8 mouse cellular contexts compared by ENCODE assay signal in genomic region chr7:101863415-101863814, GRCm38 (mm10). TPM values are rescaled to one million over a fixed set of nuclear protein-coding genes. Genes with fewer than 3 reads are reported as not detected.
DNase-seq lines count a peak whose midpoint lies in the region; ATAC-seq and TF ChIP-seq lines count a peak whose summit lies in the region.

Gene Anapc15 (plus strand): TSS chr7:101863715.

- no peak within 1 kb of the TSS for H3K9ac ChIP-seq in kidney, embryonic 14.5 days (ENCODE audit: low read depth, low read length)
- no peak within 1 kb of the TSS for H3K9ac ChIP-seq in hindbrain, postnatal 0 days (replicated peaks; ENCODE audit: low read length)

- no peak within 1 kb of the TSS for H3K27ac ChIP-seq in kidney, embryonic 14.5 days (ENCODE audit: low read depth, low read length)
- H3K27ac ChIP-seq in hindbrain, postnatal 0 days, result no peak within 1 kb of the TSS
- H3K27ac ChIP-seq in macrophage, result no peak within 1 kb of the TSS

- H3K4me1 ChIP-seq in kidney, embryonic 14.5 days (ENCODE audit: control insufficient read depth, insufficient read depth, low read length), result peaks cover 5% of the 10 kb centered on the region; the same call in 1 of the 2 replicates
- no peaks in the 10 kb centered on the region for H3K4me1 ChIP-seq in hindbrain, postnatal 0 days (ENCODE audit: insufficient read depth, low read length)

- ATAC-seq in kidney, embryonic 14.5 days (ENCODE audit: low FRiP score, low TSS enrichment), result no peak
- ATAC-seq in hindbrain, postnatal 0 days, result no peak

- no peaks in the 10 kb centered on the region for H3K9me3 ChIP-seq in kidney, embryonic 14.5 days (ENCODE audit: control insufficient read depth, low read length)
- H3K9me3 ChIP-seq in hindbrain, postnatal 0 days (ENCODE audit: low read length), result no peaks in the 10 kb centered on the region

- H3K27me3 ChIP-seq in kidney, embryonic 14.5 days (ENCODE audit: control insufficient read depth, insufficient read depth, low read length), result no peaks in the 10 kb centered on the region
- no peaks in the 10 kb centered on the region for H3K27me3 ChIP-seq in hindbrain, postnatal 0 days (ENCODE audit: insufficient read depth, low read length)

- no peak within 1 kb of the TSS for H3K4me2 ChIP-seq in kidney, embryonic 14.5 days (replicated peaks; ENCODE audit: low read depth, low read length)
- H3K4me2 ChIP-seq in hindbrain, postnatal 0 days (ENCODE audit: low read depth, low read length), result no peak within 1 kb of the TSS

- TF ChIP-seq CTCF in hindbrain, postnatal 0 days (IDR thresholded peaks at IDR 0.05; ENCODE audit: low read depth), result no peak

- 66% methylated on average over 3 of the region's 3 CpGs for WGBS in kidney, embryonic 14.5 days
- 82% methylated on average over 3 of the region's 3 CpGs for WGBS in hindbrain, postnatal 0 days
- WGBS in macrophage (ENCODE audit: missing documents), result 39% methylated on average over 3 of the region's 3 CpGs

- no peaks in the 10 kb centered on the region for H3K79me2 ChIP-seq in macrophage (ENCODE audit: inconsistent target)

- DNase-seq in kidney, adult 9 months, result no peak
- DNase-seq in adrenal gland, postnatal 14 days, result no peak
- no peak for DNase-seq in gastrocnemius, adult 8-10 months (ENCODE audit: low spot score in 2 of 2)
- DNase-seq in hindbrain, postnatal 0 days (ENCODE audit: low spot score), result no peak
- DNase-seq in ovary, postnatal 36 days (ENCODE audit: low spot score), result no peak
- DNase-seq in kidney, postnatal 36 days, result no peak

- H3K36me3 ChIP-seq in kidney, embryonic 14.5 days (ENCODE audit: control insufficient read depth, insufficient read depth, low read length), result no peaks in the 10 kb centered on the region
- no peaks in the 10 kb centered on the region for H3K36me3 ChIP-seq in hindbrain, postnatal 0 days (ENCODE audit: insufficient read depth, low read length)
- H3K36me3 ChIP-seq in macrophage (ENCODE audit: inconsistent target), result no peaks in the 10 kb centered on the region

- H3K4me3 ChIP-seq in kidney, embryonic 14.5 days (ENCODE audit: low read length), result no peak within 1 kb of the TSS
- no peak within 1 kb of the TSS for H3K4me3 ChIP-seq in hindbrain, postnatal 0 days (ENCODE audit: low read length)
- H3K4me3 ChIP-seq in macrophage (ENCODE audit: inconsistent target), result no peak within 1 kb of the TSS

RNA-seq across cellular contexts. Expression of gene Anapc15, which starts in this region (rescaled TPM):
- 71.4 and 91.0 TPM in 2 replicates for polyA plus RNA-seq in kidney, embryonic 14.5 days (2014; fragmentation: Nextera tagmentation; extraction: Ambion mirVana)
- total RNA-seq in adrenal gland, postnatal 14 days (2021), result 24.0 and 27.0 TPM in 2 replicates
- 10 to 100 TPM; 17.8 to 28.6 (median 26.0) TPM for total RNA-seq in gastrocnemius, adult 8-10 months (2022)
- total RNA-seq in hindbrain, postnatal 0 days (2014; rRNA removed), result 49.3 and 59.8 TPM in 2 replicates
- 65.1 and 67.3 TPM in 2 replicates for polyA plus RNA-seq in hindbrain, postnatal 0 days (2015; fragmentation: Nextera tagmentation; extraction: Ambion mirVana)
- total RNA-seq in macrophage (2018; cell fraction: chromatin; rRNA removed), result 1,000 to 10,000 TPM in 11 of 26 experiments, 100 to 1,000 TPM in 15; 258 to 1,533 (median 875) TPM
- total RNA-seq in macrophage (2018; cell fraction: cytosol; rRNA removed), result 100 to 1,000 TPM in 5 of 26 experiments, 10 to 100 TPM in 21; 50.7 to 118 (median 77.3) TPM
- total RNA-seq in macrophage (2018; cell fraction: nucleus; rRNA removed), result 1,000 to 10,000 TPM in 1 of 26 experiments, 100 to 1,000 TPM in 25; 144 to 1,074 (median 581) TPM
- polyA plus RNA-seq in macrophage (2018), result 80.5 to 140 TPM (median 104 TPM) in 3 replicates
